ENCODE assay signal across 8 mouse cellular contexts in genomic region chr15:81355146-81355761, GRCm38 (mm10). TPM values are rescaled to one million over a fixed set of nuclear protein-coding genes. Genes with fewer than 3 reads are reported as not detected.
A peak's percentile ranks its signal among the peaks of the same experiment; 100 is the strongest.
DNase-seq lines count a peak whose midpoint lies in the region; ATAC-seq and TF ChIP-seq lines count a peak whose summit lies in the region.

No protein-coding gene starts in this region.

- WGBS in neural tube, embryonic 15.5 days, result 65% methylated on average over 3 of the region's 3 CpGs
- WGBS in embryonic facial prominence, embryonic 10.5 days, result 63% methylated on average over 3 of the region's 3 CpGs
- WGBS in limb, embryonic 14.5 days, result 60% methylated on average over 3 of the region's 3 CpGs

- H3K9ac ChIP-seq in neural tube, embryonic 15.5 days (replicated peaks), result no peak overlapping the region
- H3K9ac ChIP-seq in limb, embryonic 14.5 days (ENCODE audit: low read depth, low read length, severe bottlenecking), result no peak overlapping the region

- no peaks in the 10 kb centered on the region for H3K36me3 ChIP-seq in neural tube, embryonic 15.5 days
- H3K36me3 ChIP-seq in embryonic facial prominence, embryonic 10.5 days (replicated peaks), result 0 out of 2 replicates have a peak, but pooled peaks cover 5% of the 10 kb centered on the region
- 0 out of 2 replicates have a peak, but pooled peaks cover 4% of the 10 kb centered on the region for H3K36me3 ChIP-seq in limb, embryonic 14.5 days (ENCODE audit: control insufficient read depth, insufficient read depth, low read length)

- H3K4me2 ChIP-seq in neural tube, embryonic 15.5 days, result no peak overlapping the region
- H3K4me2 ChIP-seq in limb, embryonic 14.5 days (replicated peaks; ENCODE audit: low read depth, low read length, severe bottlenecking), result no peak overlapping the region

- no peaks in the 10 kb centered on the region for H3K27me3 ChIP-seq in neural tube, embryonic 15.5 days (replicated peaks)
- H3K27me3 ChIP-seq in embryonic facial prominence, embryonic 10.5 days (replicated peaks; ENCODE audit: low read depth, poor library complexity, severe bottlenecking), result no peaks in the 10 kb centered on the region
- H3K27me3 ChIP-seq in limb, embryonic 14.5 days (ENCODE audit: control insufficient read depth, insufficient read depth, low read length), result no peaks in the 10 kb centered on the region

- ATAC-seq in neural tube, embryonic 15.5 days (ENCODE audit: low FRiP score), result no peak
- ATAC-seq in limb, embryonic 14.5 days (ENCODE audit: low FRiP score, low read depth), result no peak

- peak; percentile 61 to 65 for DNase-seq in cerebellum, postnatal 10 days
- DNase-seq in cerebellum, adult 11 months, result no peak
- DNase-seq in neural tube, embryonic 10.5 days (ENCODE audit: extremely low spot score, low spot score), result peak; percentile 51
- peak; percentile 66 for DNase-seq in embryonic facial prominence, embryonic 10.5 days (ENCODE audit: low spot score)
- peak; percentile 19 for DNase-seq in limb, embryonic 14.5 days (ENCODE audit: low spot score)
- DNase-seq in retina, postnatal 7 days (ENCODE audit: low read depth, low spot score), result peak; percentile 27
- DNase-seq in cerebellum, adult 18-20 months, result no peak

- no peak for TF ChIP-seq POLR2A in limb, embryonic 14.5 days (IDR thresholded peaks at IDR 0.05; ENCODE audit: borderline replicate concordance, extremely low read depth, insufficient read depth, insufficient read length)

- H3K27ac ChIP-seq in neural tube, embryonic 15.5 days (replicated peaks), result no peak overlapping the region
- no peak overlapping the region for H3K27ac ChIP-seq in embryonic facial prominence, embryonic 10.5 days (replicated peaks)
- H3K27ac ChIP-seq in limb, embryonic 14.5 days (replicated peaks; ENCODE audit: low read depth, low read length), result no peak overlapping the region

- no peak overlapping the region for H3K4me3 ChIP-seq in neural tube, embryonic 15.5 days (replicated peaks)
- no peak overlapping the region for H3K4me3 ChIP-seq in embryonic facial prominence, embryonic 10.5 days
- H3K4me3 ChIP-seq in limb, embryonic 14.5 days (replicated peaks; ENCODE audit: low read length), result no peak overlapping the region

- peaks cover 28% of the 10 kb centered on the region for H3K4me1 ChIP-seq in neural tube, embryonic 15.5 days
- H3K4me1 ChIP-seq in embryonic facial prominence, embryonic 10.5 days, result peaks cover 15% of the 10 kb centered on the region
- peaks cover 6% of the 10 kb centered on the region for H3K4me1 ChIP-seq in limb, embryonic 14.5 days (ENCODE audit: control insufficient read depth, insufficient read depth, low read length)

- no peaks in the 10 kb centered on the region for H3K9me3 ChIP-seq in neural tube, embryonic 15.5 days (replicated peaks)
- H3K9me3 ChIP-seq in embryonic facial prominence, embryonic 10.5 days, result no peaks in the 10 kb centered on the region
- H3K9me3 ChIP-seq in limb, embryonic 14.5 days (ENCODE audit: control insufficient read depth, low read length), result no peaks in the 10 kb centered on the region

RNA-seq across cellular contexts. Expression of gene Slc25a17, which starts 5.4 kb away (rescaled TPM):
- polyA plus RNA-seq in neural tube, embryonic 15.5 days (2015; fragmentation: Nextera tagmentation; extraction: Ambion mirVana), result 129 and 134 TPM in 2 replicates
- 83.0 and 94.0 TPM in 2 replicates for polyA plus RNA-seq in embryonic facial prominence, embryonic 10.5 days (2016; fragmentation: Nextera tagmentation; extraction: Ambion mirVana)
- polyA plus RNA-seq in limb, embryonic 14.5 days (2012; rRNA removed), result 94.6 and 97.3 TPM in 2 replicates
- polyA plus RNA-seq in limb, embryonic 14.5 days (2014; fragmentation: Nextera tagmentation; extraction: Ambion mirVana), result 124 and 126 TPM in 2 replicates

RNA-seq across cellular contexts. Expression of gene St13, which starts 44.6 kb away (rescaled TPM):
- 185 and 188 TPM in 2 replicates for polyA plus RNA-seq in neural tube, embryonic 15.5 days (2015; fragmentation: Nextera tagmentation; extraction: Ambion mirVana)
- polyA plus RNA-seq in embryonic facial prominence, embryonic 10.5 days (2016; fragmentation: Nextera tagmentation; extraction: Ambion mirVana), result 231 and 233 TPM in 2 replicates
- polyA plus RNA-seq in limb, embryonic 14.5 days (2012; rRNA removed), result 44.0 and 81.7 TPM in 2 replicates
- polyA plus RNA-seq in limb, embryonic 14.5 days (2014; fragmentation: Nextera tagmentation; extraction: Ambion mirVana), result 137 and 141 TPM in 2 replicates

RNA-seq across cellular contexts. Expression of gene Xpnpep3, which starts 44.7 kb away (rescaled TPM):
- polyA plus RNA-seq in neural tube, embryonic 15.5 days (2015; fragmentation: Nextera tagmentation; extraction: Ambion mirVana), result 8.1 and 10.9 TPM in 2 replicates
- polyA plus RNA-seq in embryonic facial prominence, embryonic 10.5 days (2016; fragmentation: Nextera tagmentation; extraction: Ambion mirVana), result 13.6 and 14.4 TPM in 2 replicates
- 10.4 and 10.5 TPM in 2 replicates for polyA plus RNA-seq in limb, embryonic 14.5 days (2012; rRNA removed)
- 6.6 and 7.7 TPM in 2 replicates for polyA plus RNA-seq in limb, embryonic 14.5 days (2014; fragmentation: Nextera tagmentation; extraction: Ambion mirVana)

RNA-seq across cellular contexts. Expression of gene Dnajb7, which starts 52.8 kb away (rescaled TPM):
- 1.9 and 2.3 TPM in 2 replicates for polyA plus RNA-seq in neural tube, embryonic 15.5 days (2015; fragmentation: Nextera tagmentation; extraction: Ambion mirVana)
- 3.0 and 3.1 TPM in 2 replicates for polyA plus RNA-seq in embryonic facial prominence, embryonic 10.5 days (2016; fragmentation: Nextera tagmentation; extraction: Ambion mirVana)
- not detected in 2 replicates for polyA plus RNA-seq in limb, embryonic 14.5 days (2012; rRNA removed)
- 1.00 and 1.4 TPM in 2 replicates for polyA plus RNA-seq in limb, embryonic 14.5 days (2014; fragmentation: Nextera tagmentation; extraction: Ambion mirVana)

Comparison
In these comparisons a context has a peak if more than half of its experiments do, and no peak if none do; other contexts are left out.
1. DNase-seq: peak in cerebellum, postnatal 10 days (2 of 2), neural tube, embryonic 10.5 days (single experiment), embryonic facial prominence, embryonic 10.5 days (single experiment), limb, embryonic 14.5 days (single experiment) and retina, postnatal 7 days (single experiment); none in cerebellum, adult 11 months (single experiment) and cerebellum, adult 18-20 months (0 of 2).